Mouse (Mus musculus) gastrocnemius, postnatal 14 days (tissue): ENCODE measurements around the gene Apobec2. TPM values are rescaled to one million over a fixed set of nuclear protein-coding genes. Genes with fewer than 3 reads are reported as not detected.
"Not testable (repeated sequence)": the region's sequence is repeated elsewhere in the genome, so short reads cannot be mapped to it uniquely, and the experiment has no call there.

Source experiments
- DNase-seq: peaks from one replicate; pipeline ENCODE4 v3.0.0; 2021; ENCODE audit warnings: mixed read lengths
- intact Hi-C: fragments of 180-260 bp; cut with DNase I; formaldehyde crosslinking; loops from one replicate; pipeline ENCODE4 v1.15.1; 2025; ENCODE audit warnings: low total_unique reads
- long read RNA-seq, 2 experiments: library from polyadenylated mRNA; stranded (forward); transcript quantifications; one replicate each; pipeline ENCODE4 v2.0.0; 2021
- total RNA-seq, 2 experiments: library from RNA; stranded (reverse); gene quantifications; 2 replicates each; pipeline ENCODE4 v1.2.3; 2021

Gene Apobec2
- total RNA-seq = 100 to 1,000 TPM; 589 to 629 TPM
- long read RNA-seq, experiment 1, transcript Apobec2-201 (3 exons, 1,420 nt) = major isoform, 533 of 1,066 reads
- long read RNA-seq, experiment 1, partial matches to known transcripts = 12 of 1,066 reads
- long read RNA-seq, experiment 1, other reads (novel, unspliced or antisense) = 521 of 1,066 reads
- long read RNA-seq, experiment 2, transcript Apobec2-201 (3 exons, 1,420 nt) = major isoform, 701 of 1,417 reads
- long read RNA-seq, experiment 2, partial matches to known transcripts = 14 of 1,417 reads
- long read RNA-seq, experiment 2, other reads (novel, unspliced or antisense) = 702 of 1,417 reads

DNA sequence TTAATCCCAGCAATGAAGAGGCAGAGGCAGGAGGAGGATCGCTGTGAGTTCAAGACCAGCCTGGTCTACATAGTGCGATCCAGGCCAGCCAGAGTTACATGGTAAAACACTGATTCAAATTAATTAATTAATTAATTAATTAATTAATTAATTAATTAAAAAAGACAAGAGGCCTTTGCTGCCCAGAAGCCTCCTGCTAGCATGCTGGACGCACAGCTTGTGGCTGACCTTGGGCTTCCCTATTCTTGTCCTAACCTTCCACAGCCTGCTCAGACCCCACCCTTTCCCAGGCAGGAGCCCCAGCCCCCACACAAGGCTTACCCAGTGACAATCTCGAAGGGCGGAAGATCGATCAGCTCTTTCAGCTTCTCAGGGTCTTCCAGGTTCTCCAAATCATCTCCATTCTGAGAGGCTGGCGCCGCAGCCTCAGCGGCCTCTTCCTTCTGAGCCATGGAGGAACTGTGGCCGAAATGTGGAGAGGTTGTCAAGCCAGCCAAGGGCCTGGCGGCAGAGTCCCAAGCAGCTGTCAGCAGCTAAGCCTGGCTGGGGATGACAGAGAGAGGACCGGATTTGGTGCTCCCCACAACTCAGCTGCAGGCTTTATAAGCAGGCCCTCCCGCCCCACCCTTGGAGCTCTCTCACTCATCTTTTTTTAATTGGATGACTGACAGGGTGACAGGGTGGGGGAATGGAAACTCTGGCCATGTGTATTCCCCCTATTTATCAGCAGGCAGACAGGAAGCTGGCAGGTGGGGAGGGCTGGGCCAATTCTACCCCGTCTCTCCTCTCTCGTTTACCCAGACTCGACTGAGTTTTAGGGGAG is at the start of gene Apobec2:
Apobec2 (minus strand) TSS at position 773 of the 823 bp plus-strand sequence.
- intact Hi-C loops = no loop called here
- DNase-seq = peak; percentile 73

- intact Hi-C loops = no loop called here
These were observed 47.2 kb upstream of the Apobec2 start for GRCm38 (mm10) chr17:48479952-48480351.

DNA sequence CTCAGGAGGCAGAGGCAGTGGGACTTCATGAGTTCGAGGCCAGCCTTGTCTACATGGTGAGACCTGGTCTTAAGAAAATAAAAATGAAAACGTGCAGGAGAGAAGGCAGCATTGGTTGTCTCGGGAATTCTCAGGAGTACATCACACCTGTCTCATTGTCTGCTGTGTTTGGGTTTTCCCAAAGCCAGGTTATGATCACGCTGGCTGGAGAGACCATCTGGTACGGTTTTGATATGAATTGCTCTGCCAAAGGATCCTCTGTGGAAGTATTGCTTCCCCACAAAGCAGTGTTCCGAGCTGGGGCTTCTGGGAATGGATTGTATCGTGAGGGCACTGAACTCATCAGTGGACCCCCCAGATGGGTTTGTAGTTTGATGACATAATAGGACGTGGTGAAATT is 42.7 kb upstream of the Apobec2 start:
- intact Hi-C loops = no loop called here
- no peak for DNase-seq

More at GRCm38 (mm10) chr17:48479952-48480351, 47.2 kb upstream of the Apobec2 start:
- DNase-seq = no peak

DNA sequence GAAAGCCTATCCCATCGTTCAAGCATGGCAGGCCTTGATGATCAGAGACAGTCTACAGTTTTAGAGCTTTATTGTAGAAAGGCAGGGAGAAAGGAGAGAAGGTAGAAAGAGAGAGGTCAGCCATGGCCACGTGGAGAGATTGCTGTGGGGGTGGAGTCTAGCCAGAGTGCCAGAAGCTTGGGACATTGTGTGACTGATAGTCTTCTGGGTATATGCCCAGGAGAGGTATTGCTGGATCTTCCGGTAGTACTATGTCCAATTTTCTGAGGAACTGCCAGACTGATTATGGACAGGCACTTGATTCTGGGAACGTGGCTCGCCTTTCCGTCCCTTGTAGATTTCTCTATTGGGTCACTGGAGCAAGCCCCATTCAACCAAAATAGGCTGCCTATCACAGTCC is 41.6 kb upstream of the Apobec2 start:
- DNase-seq, intact Hi-C loops: not testable (repeated sequence)

- intact Hi-C loops = loop anchor here (2.0 kb wide), 1 partner anchor 135 kb away; no protein-coding TSS in a partner anchor
- peak; percentile 79 for DNase-seq
These were observed 34.9 kb upstream of the Apobec2 start for GRCm38 (mm10) chr17:48467395-48468231.

DNA sequence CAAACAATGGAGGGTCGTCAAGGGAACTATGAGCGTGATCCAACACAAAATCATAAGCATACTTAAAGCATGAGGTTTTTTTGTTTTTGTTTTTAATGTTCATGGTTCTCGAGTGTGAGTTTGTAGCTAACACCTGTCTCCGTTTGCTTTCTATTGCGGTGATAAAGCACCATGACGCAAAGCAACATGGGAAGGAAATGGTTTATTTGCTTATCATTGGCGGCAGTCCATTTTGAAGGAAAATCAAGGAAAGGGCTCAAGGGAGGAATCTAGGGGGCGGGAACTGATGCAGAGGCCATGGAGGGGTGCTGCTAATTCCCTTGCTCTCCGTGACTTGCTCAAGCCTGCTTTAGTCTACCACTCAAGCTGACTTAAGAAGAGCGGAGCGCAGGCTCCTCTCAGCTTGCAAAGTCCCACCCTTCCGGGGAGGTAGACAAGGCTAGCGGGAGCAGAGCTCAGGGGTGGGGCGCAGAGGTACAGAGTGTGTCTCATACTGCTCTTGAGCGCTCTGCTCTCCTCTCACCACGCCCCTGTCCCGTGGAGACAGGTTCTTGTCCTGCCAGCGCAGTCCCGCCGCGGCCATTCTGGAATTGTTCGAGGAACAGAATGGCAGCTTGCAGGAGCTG is 34.2 kb upstream of the Apobec2 start:
- intact Hi-C loops = loop anchor here (2.0 kb wide), 1 partner anchor 136 kb away; no protein-coding TSS in a partner anchor
- no peak for DNase-seq

DNA sequence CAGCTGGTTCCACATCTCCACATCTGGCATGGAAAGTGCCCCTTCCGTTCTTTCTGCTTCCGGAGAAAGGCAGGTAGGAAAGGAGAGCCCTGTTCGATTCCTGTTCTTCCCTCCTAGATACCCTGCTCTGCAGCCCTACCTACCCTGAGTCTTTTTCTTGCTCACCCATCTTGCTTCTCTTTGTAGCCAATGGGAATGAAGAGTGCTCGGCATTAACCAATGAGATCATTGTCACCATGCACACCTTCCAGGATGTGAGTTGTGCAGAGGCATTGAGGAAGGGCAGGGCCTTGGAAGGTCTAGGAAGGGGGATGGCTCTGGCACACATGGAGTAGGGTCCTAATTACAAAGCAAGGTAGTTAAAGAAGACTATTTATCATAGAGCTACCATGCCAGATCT is 30.7 kb upstream of the Apobec2 start:
- no peak for DNase-seq
- intact Hi-C loops = no loop called here

DNA sequence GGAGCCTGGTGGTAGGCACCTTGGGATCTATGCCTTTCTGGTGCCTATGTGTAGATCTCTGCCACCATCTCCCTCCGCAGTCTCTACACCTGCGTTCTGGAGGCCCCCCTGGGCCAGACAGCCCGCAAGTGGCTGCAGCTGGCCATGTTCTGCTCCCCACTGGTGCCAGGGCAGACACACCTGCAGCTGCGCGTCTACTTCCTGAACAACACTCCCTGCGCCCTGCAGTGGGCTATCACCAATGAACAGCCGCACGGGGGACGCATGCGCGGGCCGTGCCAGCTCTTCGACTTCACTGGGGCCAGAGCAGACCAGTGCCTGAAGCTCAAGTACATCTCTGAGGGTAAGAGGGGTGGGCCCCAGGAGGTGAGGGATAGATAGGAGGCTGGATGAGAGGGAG is 29.4 kb upstream of the Apobec2 start:
- no peak for DNase-seq
- intact Hi-C loops = no loop called here

GRCm38 (mm10) chr17:48457971-48458653 is 25.4 kb upstream of the Apobec2 start:
- intact Hi-C loops = no loop called here
- DNase-seq = no peak

DNA sequence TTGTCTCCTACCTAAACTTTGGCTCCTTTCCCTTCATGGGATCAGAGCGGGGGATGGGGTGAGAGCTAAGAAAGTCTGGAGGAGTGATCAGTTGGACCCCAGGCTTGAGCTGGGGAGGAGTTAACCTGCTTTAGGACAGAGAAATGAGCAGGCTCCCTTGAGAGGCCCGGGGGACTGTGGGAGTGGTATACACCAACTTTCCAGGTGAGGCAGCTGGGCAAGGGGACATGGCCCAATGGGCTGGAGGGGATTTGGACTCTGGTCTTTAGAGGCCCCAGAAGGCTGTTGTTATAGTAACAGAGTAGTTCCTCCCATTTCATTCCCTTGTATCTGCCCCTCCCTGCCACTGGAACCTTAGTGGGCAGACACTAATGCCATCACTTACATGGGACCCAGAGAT is 23.2 kb upstream of the Apobec2 start:
- intact Hi-C loops = no loop called here
- no peak for DNase-seq

- intact Hi-C loops = no loop called here
- DNase-seq = no peak
These were observed 22.0 kb upstream of the Apobec2 start, which contains the start of gene Unc5cl for GRCm38 (mm10) chr17:48454688-48455087. Gene Unc5cl (plus strand): TSS chr17:48454901.

- intact Hi-C loops = no loop called here
- DNase-seq = no peak
These were observed 21.5 kb upstream of the Apobec2 start for GRCm38 (mm10) chr17:48454190-48454589.

DNA sequence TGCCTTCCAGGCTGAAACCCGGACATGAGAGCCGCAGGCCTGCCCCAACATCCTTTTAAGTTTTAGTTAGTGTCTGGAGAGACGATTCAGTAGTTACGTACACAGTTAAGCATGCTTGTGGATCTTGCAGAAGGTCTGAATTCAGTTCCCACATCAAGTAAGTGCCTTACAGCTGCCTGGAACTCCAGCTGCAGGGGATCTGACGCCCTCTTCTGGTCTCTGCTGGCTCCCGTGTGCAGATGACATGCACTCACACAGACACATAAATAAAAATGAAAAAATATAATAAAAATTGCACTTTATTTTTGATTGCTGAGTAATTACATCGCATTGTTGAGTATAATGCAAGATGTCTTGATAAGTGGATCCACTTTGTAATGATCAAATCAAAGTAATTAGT is 20.8 kb upstream of the Apobec2 start:
- DNase-seq = no peak
- intact Hi-C loops = no loop called here

GRCm38 (mm10) chr17:48451753-48452444 is 19.2 kb upstream of the Apobec2 start:
- intact Hi-C loops = no loop called here
- DNase-seq = no peak

- DNase-seq = no peak
- intact Hi-C loops = no loop called here
These were observed 18.6 kb upstream of the Apobec2 start, which contains the start of gene Tspo2 for GRCm38 (mm10) chr17:48451353-48451675. Gene Tspo2 (minus strand): TSS chr17:48451522.

DNA sequence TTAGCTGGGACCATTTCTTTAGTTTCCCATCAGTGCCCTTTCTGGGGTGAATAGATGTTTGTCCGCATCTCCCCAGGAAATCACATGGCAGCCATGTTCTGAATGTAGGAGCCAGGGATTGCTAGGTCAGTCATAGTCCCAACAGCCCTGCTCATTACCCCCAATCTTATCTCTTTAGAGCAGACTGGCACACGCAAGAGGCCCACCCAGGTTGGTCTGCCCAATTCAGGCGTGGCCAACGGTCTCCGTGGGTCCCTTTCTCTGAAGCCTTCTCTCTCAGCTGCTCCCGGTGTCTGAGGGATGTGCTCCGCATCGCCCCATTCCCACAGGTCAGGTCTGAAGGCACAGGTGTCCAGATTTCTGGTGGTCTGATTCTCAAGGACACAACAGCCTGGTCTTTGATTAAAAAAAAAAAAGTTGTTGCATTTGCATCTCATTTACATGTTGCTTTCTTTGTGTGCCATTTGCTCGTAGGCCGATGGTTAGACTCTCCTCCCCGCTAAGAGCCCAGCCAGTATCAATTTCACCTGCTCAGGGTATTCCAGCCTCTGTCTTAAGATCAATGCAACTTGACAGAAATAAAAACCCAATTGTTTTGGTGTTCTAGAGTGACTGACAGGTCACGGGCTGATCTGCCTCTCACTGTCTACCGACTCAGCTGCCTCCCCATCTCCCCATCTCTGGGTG is 18.1 kb upstream of the Apobec2 start:
- intact Hi-C loops = no loop called here
- DNase-seq = no peak

- no peak for DNase-seq
- intact Hi-C loops = no loop called here
These were observed 14.9 kb upstream of the Apobec2 start for GRCm38 (mm10) chr17:48447675-48448074.
